Mouse (Mus musculus): ENCODE measurements around the gene Kri1. TPM values are rescaled to one million over a fixed set of nuclear protein-coding genes. Genes with fewer than 3 reads are reported as not detected.

Gene Kri1
- total and polyA plus RNA-seq, 3 experiments: 76.1 to 233 (median 199) TPM

GRCm38 (mm10) chr9:21235341-21235740 is 52.4 kb downstream of the Kri1 start:
- Histone ChIP-seq H3K27me3 (ENCODE audit: control insufficient read depth in 1 of 2, insufficient read depth in 2 of 2, low read length in 2 of 2) (no peaks in the 10 kb centered on the region), H3K4me3 (ENCODE audit: control insufficient read depth in 1 of 2, insufficient read depth in 1 of 2, low read depth in 2 of 2, low read length in 2 of 2) (no peak overlapping the region), H3K9ac (ENCODE audit: control insufficient read depth, low read depth, low read length, poor library complexity, severe bottlenecking) (no peak overlapping the region), H3K9me3 (replicated peaks; ENCODE audit: insufficient read depth, low read length) (no peaks in the 10 kb centered on the region), H3K36me3 (ENCODE audit: control insufficient read depth in 1 of 2, insufficient read depth in 2 of 2, low read length in 2 of 2) (peaks cover 15 to 27% of the 10 kb centered on the region in 2 experiments), H3K79me2 (ENCODE audit: control insufficient read depth, insufficient read depth, low read length, poor library complexity) (peaks cover 47% of the 10 kb centered on the region), H3K27ac (ENCODE audit: control insufficient read depth, low read depth, low read length) (no peak overlapping the region), H3K4me1 (ENCODE audit: control insufficient read depth in 1 of 2, insufficient read depth in 2 of 2, low read length in 2 of 2) (peaks cover 12 to 23% of the 10 kb centered on the region in 2 experiments; a peak in 3 of 4 replicates)
- DNase-seq (ENCODE audit: low read depth, low spot score): no peak
- TF ChIP-seq USF1 (IDR thresholded peaks at IDR 0.05; ENCODE audit: low read depth, low read length) (no peak), MYB (IDR thresholded peaks at IDR 0.05; ENCODE audit: low read depth, low read length) (no peak), BHLHE40 (IDR thresholded peaks at IDR 0.05; ENCODE audit: borderline replicate concordance, low read depth, low read length) (no peak), HCFC1 (IDR thresholded peaks at IDR 0.05; ENCODE audit: low read depth, low read length) (no peak), RAD21 (IDR thresholded peaks at IDR 0.05; ENCODE audit: low read depth, low read length) (no peak), TCF12 (IDR thresholded peaks at IDR 0.05; ENCODE audit: low read depth, low read length) (no peak), ZNF384 (IDR thresholded peaks at IDR 0.05; ENCODE audit: low read depth, low read length) (no peak), MAFK (IDR thresholded peaks at IDR 0.05; ENCODE audit: borderline replicate concordance, low read depth, low read length) (no peak), MEF2A (IDR thresholded peaks at IDR 0.05; ENCODE audit: extremely low read depth, insufficient replicate concordance, low read depth, low read length, poor library complexity, severe bottlenecking) (no peak), ZKSCAN1 (IDR thresholded peaks at IDR 0.05; ENCODE audit: low read depth, low read length) (no peak), GABPA (IDR thresholded peaks at IDR 0.05; ENCODE audit: low read depth, low read length) (no peak), ELF1 (IDR thresholded peaks at IDR 0.05; ENCODE audit: low read depth, low read length) (no peak)

GRCm38 (mm10) chr9:21233805-21234204 is 54.0 kb downstream of the Kri1 start:
- H3K36me3 ChIP-seq (ENCODE audit: control insufficient read depth in 1 of 2, insufficient read depth in 2 of 2, low read length in 2 of 2): peaks cover 15 to 27% of the 10 kb centered on the region in 2 experiments

More at GRCm38 (mm10) chr9:21233805-21234204, 54.0 kb downstream of the Kri1 start:
- no peak overlapping the region for H3K27ac ChIP-seq (ENCODE audit: control insufficient read depth, low read depth, low read length)
- peaks cover 10 to 18% of the 10 kb centered on the region in 2 experiments; a peak in 3 of 4 replicates for H3K4me1 ChIP-seq (ENCODE audit: control insufficient read depth in 1 of 2, insufficient read depth in 2 of 2, low read length in 2 of 2)
- H3K27me3 ChIP-seq (ENCODE audit: control insufficient read depth in 1 of 2, insufficient read depth in 2 of 2, low read length in 2 of 2): no peaks in the 10 kb centered on the region
- no peak overlapping the region for H3K4me3 ChIP-seq (ENCODE audit: control insufficient read depth in 1 of 2, insufficient read depth in 1 of 2, low read depth in 2 of 2, low read length in 2 of 2)
- no peak overlapping the region for H3K9ac ChIP-seq (ENCODE audit: control insufficient read depth, low read depth, low read length, poor library complexity, severe bottlenecking)
- peaks cover 40% of the 10 kb centered on the region for H3K79me2 ChIP-seq (ENCODE audit: control insufficient read depth, insufficient read depth, low read length, poor library complexity)
- DNase-seq (ENCODE audit: low read depth, low spot score): no peak
- TF ChIP-seq SMC3 (IDR thresholded peaks at IDR 0.05; ENCODE audit: low read depth, low read length) (no peak), MEF2A (IDR thresholded peaks at IDR 0.05; ENCODE audit: extremely low read depth, insufficient replicate concordance, low read depth, low read length, poor library complexity, severe bottlenecking) (no peak), GATA1 (IDR thresholded peaks at IDR 0.05; ENCODE audit: low read depth, low read length) (no peak), MXI1 (IDR thresholded peaks at IDR 0.05; ENCODE audit: low read depth, low read length) (no peak), USF1 (IDR thresholded peaks at IDR 0.05; ENCODE audit: low read depth, low read length) (no peak), MYC (IDR thresholded peaks at IDR 0.05; ENCODE audit: low read depth, low read length) (no peak), SIN3A (IDR thresholded peaks at IDR 0.05; ENCODE audit: low read length) (no peak), NRF1 (IDR thresholded peaks at IDR 0.05; ENCODE audit: insufficient read depth, low read depth, low read length, poor library complexity, severe bottlenecking) (no peak), USF2 (IDR thresholded peaks at IDR 0.05; ENCODE audit: borderline replicate concordance in 1 of 2, insufficient read depth in 1 of 2, low read depth in 1 of 2, low read length in 2 of 2) (no peak), ETS1 (IDR thresholded peaks at IDR 0.05; ENCODE audit: low read depth, low read length) (no peak), ZNF384 (IDR thresholded peaks at IDR 0.05; ENCODE audit: low read depth, low read length) (no peak), POLR2AphosphoS2 (IDR thresholded peaks at IDR 0.05; ENCODE audit: low read length) (no peak; the same call in none of the 2 replicates), ZMIZ1 (IDR thresholded peaks at IDR 0.05; ENCODE audit: low read depth, low read length) (no peak; the same call in 1 of the 2 replicates), HCFC1 (IDR thresholded peaks at IDR 0.05; ENCODE audit: low read depth, low read length) (no peak), KAT2A (conservative IDR thresholded peaks at IDR 0.05; ENCODE audit: low read depth, low read length) (no peak), POLR2AphosphoS5 (IDR thresholded peaks at IDR 0.05; ENCODE audit: borderline replicate concordance, low read depth, low read length) (no peak; the same call in 1 of the 2 replicates), CHD2 (IDR thresholded peaks at IDR 0.05; ENCODE audit: low read length) (no peak)
- H3K9me3 ChIP-seq (replicated peaks; ENCODE audit: insufficient read depth, low read length): no peaks in the 10 kb centered on the region

All from MEL (cell line).